Mouse (Mus musculus) layer of hippocampus, adult 18-20 months (tissue): ENCODE results near the gene Ndp. TPM values are rescaled to one million over a fixed set of nuclear protein-coding genes. Genes with fewer than 3 reads are reported as not detected.

ENCODE experiments used
- DNase-seq, 2 experiments: peaks; one replicate each; pipeline ENCODE4 v3.0.0; 2022; ENCODE audit warnings: low spot score in 2 of 2
- long read RNA-seq: library from polyadenylated mRNA; stranded (forward); transcript quantifications from one replicate; pipeline ENCODE4 v2.0.0, GENCODE M21; 2021
- total RNA-seq, 2 experiments: library from RNA; stranded (reverse); gene quantifications; 2 replicates each; pipeline ENCODE4 v1.2.3; 2021

Ndp gene
- 1 to 10 TPM; 8.2 to 9.4 TPM for total RNA-seq
- long read RNA-seq, partial matches to known transcripts, result 0 of 3 reads
- long read RNA-seq, other reads (novel, unspliced or antisense), result 0 of 3 reads

- DNase-seq, result peak in 1 of 2 experiments; percentile 22
These were observed at the start of gene Ndp for GRCm38 (mm10) chrX:16911241-16911873. Ndp (minus strand) TSS chrX:16911774.

GRCm38 (mm10) chrX:16954767-16955166 lies 43.2 kb upstream of the Ndp start:
- no peak for DNase-seq

GRCm38 (mm10) chrX:16918006-16918405 lies 6.4 kb upstream of the Ndp start:
- no peak for DNase-seq

GRCm38 (mm10) chrX:16913118-16913517 lies 1.5 kb upstream of the Ndp start:
- no peak for DNase-seq

GRCm38 (mm10) chrX:16911911-16912310 lies 337 bp upstream of the Ndp start:
- peak in 1 of 2 experiments; percentile 34 for DNase-seq

- DNase-seq, result no peak
These were observed 1.1 kb downstream of the Ndp start for GRCm38 (mm10) chrX:16910211-16911095.

- DNase-seq, result no peak
These were observed 2.9 kb downstream of the Ndp start for GRCm38 (mm10) chrX:16908652-16909051.

GRCm38 (mm10) chrX:16907554-16907953 lies 4.0 kb downstream of the Ndp start:
- DNase-seq, result no peak

GRCm38 (mm10) chrX:16894377-16895175 lies 17.0 kb downstream of the Ndp start:
- peak in 1 of 2 experiments; percentile 54 for DNase-seq

GRCm38 (mm10) chrX:16867640-16868314 lies 43.8 kb downstream of the Ndp start:
- peak in 1 of 2 experiments; percentile 6 for DNase-seq

- DNase-seq, result peak in 1 of 2 experiments; percentile 4
These were observed 51.3 kb downstream of the Ndp start for GRCm38 (mm10) chrX:16860244-16860643.

GRCm38 (mm10) chrX:16846034-16846433 lies 65.5 kb downstream of the Ndp start:
- DNase-seq, result no peak

GRCm38 (mm10) chrX:16841443-16841842 lies 70.1 kb downstream of the Ndp start:
- no peak for DNase-seq

GRCm38 (mm10) chrX:16837293-16837692 lies 74.3 kb downstream of the Ndp start:
- DNase-seq, result no peak

- no peak for DNase-seq
These were observed 75.0 kb downstream of the Ndp start for GRCm38 (mm10) chrX:16836488-16837082.

Other genes starting within 250 kb of the Ndp start
- gene Maob, start 94.4 kb downstream of the Ndp start, total RNA-seq, result 10 to 100 TPM; 16.5 to 20.0 TPM